Mouse (Mus musculus): Measurements from ENCODE around the gene Srm. TPM values are rescaled to one million over a fixed set of nuclear protein-coding genes. Genes with fewer than 3 reads are reported as not detected.

The Srm gene
- polyA plus RNA-seq (2017; shearing (Covaris generic)), result 10.1 TPM

GRCm38 (mm10) chr4:148591171-148591630 lies at the start of gene Srm:
TSS of gene Srm (plus strand) at chr4:148591503.

GRCm38 (mm10) chr4:148558297-148559000 lies 32.9 kb upstream of the Srm start, which contains the start of gene Exosc10:
TSS of gene Exosc10 (plus strand) at chr4:148558429.

GRCm38 (mm10) chr4:148602357-148603120 lies 11.2 kb downstream of the Srm start, which contains the start of gene Masp2:
TSS of gene Masp2 (plus strand) at chr4:148602554.

GRCm38 (mm10) chr4:148626623-148627185 lies 35.4 kb downstream of the Srm start, which contains the start of gene Tardbp:
TSS of gene Tardbp (minus strand) at chr4:148627019.

DNA sequence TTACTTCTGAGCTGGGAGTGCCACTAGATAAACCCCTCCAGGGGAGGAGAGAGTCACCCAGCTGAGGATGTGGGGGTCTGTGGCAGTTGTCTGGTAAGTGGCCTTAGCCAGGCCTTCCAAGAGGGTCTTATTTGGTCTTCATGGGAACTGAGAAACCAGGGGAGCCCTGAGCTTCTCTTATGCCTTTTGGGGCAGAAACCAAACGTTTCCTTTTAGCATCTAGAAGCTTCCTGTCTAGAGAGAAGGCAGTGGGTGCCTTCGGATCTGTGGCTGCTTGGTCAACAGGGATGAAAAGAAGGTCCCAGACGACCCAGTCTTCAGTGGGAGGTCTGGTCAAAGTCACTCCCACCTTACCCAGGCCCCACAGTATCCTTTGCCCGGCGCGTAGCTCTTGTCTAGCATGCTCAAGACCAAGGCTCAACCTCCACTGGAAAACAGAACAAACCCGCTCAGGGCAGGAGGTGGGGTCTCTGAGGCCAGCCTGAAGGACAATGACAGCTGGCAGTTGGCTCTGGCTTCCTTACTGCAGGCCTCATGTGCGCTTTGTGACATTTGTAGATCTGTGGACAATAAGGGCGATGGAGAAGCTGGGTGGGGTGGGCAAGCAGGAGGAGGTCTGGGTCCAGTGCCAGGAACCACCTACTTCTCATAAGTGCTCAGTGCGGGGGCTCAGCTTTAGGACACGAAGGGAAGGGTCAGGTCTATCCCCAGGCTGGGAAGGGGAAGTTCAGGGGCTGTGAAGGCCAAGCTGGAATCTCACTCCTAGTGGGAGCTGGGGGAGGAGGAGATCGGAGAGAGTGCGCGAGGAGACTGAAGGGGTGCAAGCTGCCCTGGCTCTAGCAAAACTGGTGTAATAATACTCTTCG lies 52.2 kb downstream of the Srm start, which contains the start of gene Gm572:
Gene Gm572, plus strand, starts transcription at position 27 of the 866 bp plus-strand sequence.

Other genes starting within 250 kb of the Srm start
- 21.0 TPM for gene Ubiad1, start 146.7 kb upstream of the Srm start, polyA plus RNA-seq (2017; shearing (Covaris generic))
- gene Mtor, start 142.9 kb upstream of the Srm start, polyA plus RNA-seq (2017; shearing (Covaris generic)), result 20.5 TPM
- gene Angptl7, start 91.0 kb upstream of the Srm start, polyA plus RNA-seq (2017; shearing (Covaris generic)), result 0.25 TPM
- 122 TPM for gene Exosc10, start 33.1 kb upstream of the Srm start, polyA plus RNA-seq (2017; shearing (Covaris generic))
- not detected for gene Masp2, start 11.1 kb downstream of the Srm start, polyA plus RNA-seq (2017; shearing (Covaris generic))
- gene Tardbp, start 35.5 kb downstream of the Srm start, polyA plus RNA-seq (2017; shearing (Covaris generic)), result 247 TPM
- not detected for gene Gm572, start 51.8 kb downstream of the Srm start, polyA plus RNA-seq (2017; shearing (Covaris generic))
- gene Casz1, start 212.9 kb downstream of the Srm start, polyA plus RNA-seq (2017; shearing (Covaris generic)), result 2.3 TPM

All from CD4-positive, CD25-positive, alpha-beta regulatory T cell, adult 9 weeks (primary cell).